Mouse (Mus musculus) CD4-positive, CD25-positive, alpha-beta regulatory T cell, adult 2 months (primary cell): ENCODE results near the gene Tha1.

Experiments used
- DNase-seq: peaks from one replicate; pipeline ENCODE4 v3.0.0-alpha.2; 2012; ENCODE audit warnings: low read depth, low spot score

Gene Tha1

GRCm38 (mm10) chr11:117872861-117873608 is at the start of gene Tha1:
Gene Tha1, minus strand, starts transcription at chr11:117873481.
- peak; percentile 57 for DNase-seq

- no peak for DNase-seq
These were observed 45.9 kb upstream of the Tha1 start for GRCm38 (mm10) chr11:117919211-117919610.

- DNase-seq: no peak
These were observed 45.3 kb upstream of the Tha1 start for GRCm38 (mm10) chr11:117918541-117918940.

- DNase-seq: no peak
These were observed 42.6 kb upstream of the Tha1 start for GRCm38 (mm10) chr11:117915837-117916236.

GRCm38 (mm10) chr11:117915341-117915740 is 42.1 kb upstream of the Tha1 start:
- peak; percentile 66 for DNase-seq

- DNase-seq: peak; percentile 33
These were observed 41.2 kb upstream of the Tha1 start for GRCm38 (mm10) chr11:117914531-117914930.

GRCm38 (mm10) chr11:117912684-117913352 is 39.5 kb upstream of the Tha1 start:
- DNase-seq: peak; percentile 90

GRCm38 (mm10) chr11:117909337-117909736 is 36.1 kb upstream of the Tha1 start:
- DNase-seq: no peak

- no peak for DNase-seq
These were observed 31.2 kb upstream of the Tha1 start for GRCm38 (mm10) chr11:117904442-117904841.

- no peak for DNase-seq
These were observed 29.0 kb upstream of the Tha1 start for GRCm38 (mm10) chr11:117902282-117902681.

GRCm38 (mm10) chr11:117896533-117896932 is 23.3 kb upstream of the Tha1 start:
- no peak for DNase-seq

- DNase-seq: no peak
These were observed 21.4 kb upstream of the Tha1 start for GRCm38 (mm10) chr11:117894676-117895075.

GRCm38 (mm10) chr11:117892199-117892598 is 18.9 kb upstream of the Tha1 start:
- DNase-seq: peak; percentile 84

GRCm38 (mm10) chr11:117891581-117892175 is 18.4 kb upstream of the Tha1 start:
- DNase-seq: no peak

GRCm38 (mm10) chr11:117890519-117891282 is 17.4 kb upstream of the Tha1 start:
- no peak for DNase-seq

GRCm38 (mm10) chr11:117889887-117890340 is 16.6 kb upstream of the Tha1 start:
- DNase-seq: no peak

- no peak for DNase-seq
These were observed 15.9 kb upstream of the Tha1 start for GRCm38 (mm10) chr11:117888853-117889822.

GRCm38 (mm10) chr11:117888168-117888852 is 15.0 kb upstream of the Tha1 start:
- no peak for DNase-seq

GRCm38 (mm10) chr11:117886000-117886399 is 12.7 kb upstream of the Tha1 start:
- no peak for DNase-seq

- no peak for DNase-seq
These were observed 8.9 kb upstream of the Tha1 start for GRCm38 (mm10) chr11:117882208-117882607.
